Mouse (Mus musculus) small intestine, adult 2 months (tissue): ENCODE measurements around the gene Recql5.

Experiments
- CTCF ChIP-seq: fragments of 200-500 bp; IDR thresholded peaks from 2 replicates; pipeline ENCODE4 v1.5.1; 2012; ENCODE audit warnings: low read depth, mild to moderate bottlenecking, control low read depth, inconsistent platforms, low read length, moderate library complexity, mixed read lengths; ENCODE audit not compliant: insufficient replicate concordance, insufficient read length; ENCODE audit errors: extremely low read depth
- POLR2A ChIP-seq: fragments of 200-500 bp; IDR thresholded peaks from 2 replicates; pipeline ENCODE4 v1.6.1; 2012; ENCODE audit warnings: low read depth, mild to moderate bottlenecking, control low read depth, inconsistent platforms, low read length, moderate library complexity

DNA sequence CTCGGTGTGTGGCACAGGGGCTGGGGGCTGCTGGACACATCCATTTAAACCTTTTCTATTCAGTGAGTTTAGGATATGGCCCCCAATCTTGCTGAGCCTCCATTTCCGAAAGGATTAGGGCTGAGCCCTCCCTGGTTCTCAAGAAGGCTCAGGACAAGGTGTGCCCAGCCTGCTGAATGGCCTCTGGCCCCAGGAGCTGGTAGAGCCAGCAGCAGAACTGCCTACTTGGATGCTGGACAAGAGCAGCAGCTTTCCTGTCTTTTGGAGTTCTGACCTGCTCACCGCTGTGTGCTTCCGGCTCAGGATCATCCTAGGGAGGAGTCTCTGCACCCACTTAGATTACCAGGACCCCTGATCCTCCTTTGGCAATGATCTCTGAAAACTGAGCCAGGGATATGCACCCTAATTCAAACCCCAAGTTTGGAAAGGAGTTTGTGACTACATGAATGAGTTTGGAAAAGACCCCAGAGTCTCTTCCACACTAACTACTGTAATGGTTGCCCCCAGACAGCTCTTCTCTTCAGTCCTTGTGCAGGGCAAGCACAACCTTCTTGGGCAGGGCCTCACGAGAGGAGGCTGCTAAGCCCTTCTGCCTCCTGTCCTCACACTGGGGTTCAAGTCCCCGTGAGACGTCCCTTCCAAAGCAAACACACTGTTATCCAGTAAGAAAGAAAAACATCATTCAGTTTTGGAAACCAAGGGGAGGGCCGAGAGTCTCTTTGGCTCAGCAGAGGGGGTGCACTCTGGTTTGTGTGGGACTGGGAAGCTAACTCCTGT lies 32.5 kb downstream of the Recql5 start:
- TF ChIP-seq CTCF (no peak), POLR2A (no peak)
